Mouse (Mus musculus) C2C12 (cell line): ENCODE measurements around the gene 2010111I01Rik.

ENCODE experiments used
- CEBPB ChIP-seq: IDR thresholded peaks from one replicate; pipeline ENCODE4 v1.6.1; 2011; ENCODE audit warnings: low read depth, mild to moderate bottlenecking, control low read depth, moderate library complexity
- CTCF ChIP-seq: IDR thresholded peaks from one replicate; pipeline ENCODE4 v1.5.1; 2011; ENCODE audit not compliant: control insufficient read depth, insufficient read depth, insufficient read length
- FOSL1 ChIP-seq: IDR thresholded peaks from one replicate; pipeline ENCODE4 v1.8.0; 2011; ENCODE audit warnings: mild to moderate bottlenecking, low read length; ENCODE audit not compliant: poor library complexity, insufficient read depth, severe bottlenecking
- MAX ChIP-seq: IDR thresholded peaks from one replicate; pipeline ENCODE4 v1.6.1; 2011; ENCODE audit warnings: mild to moderate bottlenecking, control low read depth
- MYOD1 ChIP-seq: IDR thresholded peaks from one replicate; pipeline ENCODE4 v1.6.1; 2011; ENCODE audit warnings: low read depth; ENCODE audit not compliant: control insufficient read depth, insufficient read length
- MYOG ChIP-seq: IDR thresholded peaks from one replicate; pipeline ENCODE4 v1.6.1; 2011; ENCODE audit not compliant: control insufficient read depth, insufficient read length; ENCODE audit errors: extremely low read depth
- USF1 ChIP-seq: IDR thresholded peaks from one replicate; pipeline ENCODE4 v1.6.1; 2011; ENCODE audit warnings: low read depth, mild to moderate bottlenecking, control low read depth, moderate library complexity

GRCm38 (mm10) chr13:63304799-63305159 lies 340.1 kb downstream of the 2010111I01Rik start:
- TF ChIP-seq CTCF (no peak), USF1 (no peak), CEBPB (no peak), MAX (no peak), MYOD1 (no peak), MYOG (no peak), FOSL1 (no peak)
